Mouse (Mus musculus) lung, embryonic 14.5 days (tissue): ENCODE data around the gene Hoxb6. TPM values are rescaled to one million over a fixed set of nuclear protein-coding genes. Genes with fewer than 3 reads are reported as not detected.

ENCODE experiments used
- ATAC-seq: fragments of 200-750 bp; cut with Nextera tagmentation; 2 replicates; pipeline ENCODE4 v1.8.0; 2017; ENCODE audit warnings: mild to moderate bottlenecking, moderate TSS enrichment, moderate library complexity; ENCODE audit not compliant: insufficient read depth
- DNase-seq: peaks from one replicate; pipeline ENCODE4 v3.0.0-alpha.2; 2015
- H3K27ac ChIP-seq: fragments of 300-500 bp; sonication (generic); 2 replicates; pipeline ENCODE4 v1.5.1; 2014; ENCODE audit warnings: low read depth, mild to moderate bottlenecking, moderate library complexity
- H3K27me3 ChIP-seq: fragments of 300-500 bp; sonication (generic); 2 replicates; pipeline ENCODE4 v1.6.1; 2014; ENCODE audit warnings: low read length, control low read depth; ENCODE audit not compliant: insufficient read depth
- H3K36me3 ChIP-seq: fragments of 300-500 bp; sonication (generic); 2 replicates; pipeline ENCODE4 v1.6.1; 2014; ENCODE audit warnings: control low read depth; ENCODE audit not compliant: insufficient read depth
- H3K4me1 ChIP-seq: fragments of 300-500 bp; sonication (generic); 2 replicates; pipeline ENCODE4 v1.6.1; 2014; ENCODE audit warnings: antibody characterized with exemption, control low read depth; ENCODE audit not compliant: insufficient read depth
- H3K4me2 ChIP-seq: fragments of 300-500 bp; sonication (generic); 2 replicates; pipeline ENCODE4 v1.6.1; 2014; ENCODE audit warnings: mild to moderate bottlenecking
- H3K4me3 ChIP-seq: fragments of 300-500 bp; sonication (generic); 2 replicates; pipeline ENCODE4 v1.5.1; 2014; ENCODE audit warnings: low read depth, low read length
- H3K9ac ChIP-seq: fragments of 300-500 bp; sonication (generic); 2 replicates; pipeline ENCODE4 v1.6.1; 2014
- H3K9me3 ChIP-seq: fragments of 300-500 bp; sonication (generic); 2 replicates; pipeline ENCODE4 v1.6.1; 2016; ENCODE audit warnings: low read depth, low read length, control low read depth
- CTCF ChIP-seq: IDR thresholded peaks from 2 replicates; pipeline ENCODE4 v1.5.1; 2016; ENCODE audit warnings: antibody characterized with exemption, low read depth
- WGBS: fragments of 180-500 bp; shearing (Covaris S2); extraction: QIAGEN DNeasy Blood & Tissue Kit; methylation state at CpG from one replicate; pipeline ENCODE4 v1.1.7; 2014; 5-methylcytosine and 5-hydroxymethylcytosine counted together
- polyA plus RNA-seq: library from polyadenylated mRNA; unstranded; fragments of >200 nt; fragmentation: Nextera tagmentation; extraction: Ambion mirVana; gene quantifications from 2 replicates; pipeline ENCODE4 v1.2.1, GENCODE M21; 2014

Hoxb6 gene
- polyA plus RNA-seq, 1 experiment from 2014 or later: 24.4 TPM

- no peak for TF ChIP-seq CTCF
- Histone ChIP-seq H3K4me2 (peak overlapping the region; percentile 84), H3K27ac (peak overlapping the region; percentile 100), H3K4me3 (peak overlapping the region; percentile 64), H3K9me3 (no peaks in the 10 kb centered on the region), H3K4me1 (peaks cover 26% of the 10 kb centered on the region), H3K36me3 (peaks cover 57% of the 10 kb centered on the region), H3K27me3 (peaks cover 46% of the 10 kb centered on the region), H3K9ac (peak overlapping the region; percentile 97)
- ATAC-seq: peak; percentile 58
- under 1% methylated on average over 35 of the region's 36 CpGs for WGBS
- DNase-seq: peak; percentile 90
Measured at GRCm38 (mm10) chr11:96340698-96341365, 48.6 kb downstream of the Hoxb6 start.

- Histone ChIP-seq H3K9me3 (no peaks in the 10 kb centered on the region), H3K27me3 (peaks cover 46% of the 10 kb centered on the region), H3K27ac (peak overlapping the region; percentile 100), H3K36me3 (peaks cover 63% of the 10 kb centered on the region), H3K4me3 (peak overlapping the region; percentile 64), H3K4me1 (peaks cover 24% of the 10 kb centered on the region), H3K9ac (peak overlapping the region; percentile 97), H3K4me2 (peak overlapping the region; percentile 84)
- peak; percentile 73 for DNase-seq
- 1% methylated on average over 40 of the region's 40 CpGs for WGBS
- no peak for ATAC-seq
- peak; percentile 29 for TF ChIP-seq CTCF
Measured at GRCm38 (mm10) chr11:96341701-96342575, 49.7 kb downstream of the Hoxb6 start.

- H3K4me1 ChIP-seq: peaks cover 24% of the 10 kb centered on the region
- H3K4me2 ChIP-seq: peak overlapping the region; percentile 84
- peaks cover 46% of the 10 kb centered on the region for H3K27me3 ChIP-seq
- DNase-seq (peak; percentile 46), ATAC-seq (no peak)
- peaks cover 60% of the 10 kb centered on the region for H3K36me3 ChIP-seq
- 7% methylated on average over 4 of the region's 4 CpGs for WGBS
- no peak for TF ChIP-seq CTCF
- H3K27ac ChIP-seq: peak overlapping the region; percentile 100
- peak overlapping the region; percentile 64 for H3K4me3 ChIP-seq
- H3K9me3 ChIP-seq: no peaks in the 10 kb centered on the region
- peak overlapping the region; percentile 97 for H3K9ac ChIP-seq
Measured at GRCm38 (mm10) chr11:96342576-96342930, 50.3 kb downstream of the Hoxb6 start.

GRCm38 (mm10) chr11:96343206-96343745 is 51.0 kb downstream of the Hoxb6 start:
- Histone ChIP-seq H3K27me3 (peaks cover 43% of the 10 kb centered on the region), H3K4me1 (peaks cover 28% of the 10 kb centered on the region), H3K4me3 (peak overlapping the region; percentile 64), H3K4me2 (peak overlapping the region; percentile 84), H3K36me3 (peaks cover 54% of the 10 kb centered on the region), H3K9me3 (no peaks in the 10 kb centered on the region), H3K27ac (peak overlapping the region; percentile 100), H3K9ac (peak overlapping the region; percentile 97)
- 25% methylated on average over 2 of the region's 2 CpGs for WGBS
- TF ChIP-seq CTCF: no peak
- DNase-seq (peak; percentile 64), ATAC-seq (no peak)

- WGBS: 9% methylated on average over 40 of the region's 40 CpGs
- H3K4me3 ChIP-seq: peak overlapping the region; percentile 64
- H3K27me3 ChIP-seq: peaks cover 37% of the 10 kb centered on the region
- DNase-seq (peak; percentile 71), ATAC-seq (no peak)
- peak overlapping the region; percentile 84 for H3K4me2 ChIP-seq
- H3K9me3 ChIP-seq: no peaks in the 10 kb centered on the region
- no peak for TF ChIP-seq CTCF
- H3K4me1 ChIP-seq: peaks cover 26% of the 10 kb centered on the region
- H3K36me3 ChIP-seq: peaks cover 46% of the 10 kb centered on the region
- peak overlapping the region; percentile 97 for H3K9ac ChIP-seq
- peak overlapping the region; percentile 100 for H3K27ac ChIP-seq
Measured at GRCm38 (mm10) chr11:96344061-96344877, 52.0 kb downstream of the Hoxb6 start.

- H3K4me3 ChIP-seq: peak overlapping the region; percentile 64
- H3K9me3 ChIP-seq: no peaks in the 10 kb centered on the region
- H3K4me2 ChIP-seq: peak overlapping the region; percentile 84
- peaks cover 34% of the 10 kb centered on the region for H3K27me3 ChIP-seq
- DNase-seq (no peak), ATAC-seq (no peak)
- TF ChIP-seq CTCF: no peak
- H3K4me1 ChIP-seq: peaks cover 25% of the 10 kb centered on the region
- peak overlapping the region; percentile 100 for H3K27ac ChIP-seq
- H3K36me3 ChIP-seq: peaks cover 46% of the 10 kb centered on the region
- H3K9ac ChIP-seq: peak overlapping the region; percentile 97
- 12% methylated on average over 6 of the region's 6 CpGs for WGBS
Measured at GRCm38 (mm10) chr11:96344878-96345159, 52.5 kb downstream of the Hoxb6 start.
